Mouse (Mus musculus): ENCODE measurements around the gene Ppih.
"Not testable (repeated sequence)": the region's sequence is repeated elsewhere in the genome, so short reads cannot be mapped to it uniquely, and the experiment has no call there.

GRCm38 (mm10) chr4:119278784-119279183 is 41.6 kb downstream of the Ppih start:
- TF ChIP-seq CTCF, EP300 (IDR thresholded peaks at IDR 0.05; ENCODE audit: low read depth): not testable (repeated sequence)

Measured in liver, embryonic 14.5 days (tissue).